10 mouse cellular contexts compared by ENCODE assay signal in genomic region chr2:152810158-152810941, GRCm38 (mm10). TPM values are rescaled to one million over a fixed set of nuclear protein-coding genes. Genes with fewer than 3 reads are reported as not detected.
A peak's percentile ranks its signal among the peaks of the same experiment; 100 is the strongest.
DNase-seq lines count a peak whose midpoint lies in the region; ATAC-seq and TF ChIP-seq lines count a peak whose summit lies in the region.
"Had no signal": no experiment of that assay in that cellular context is flagged by ENCODE, and none has a peak within 500 bp of the region (broad histone marks: within the 10 kb centered on the region; RNA-seq: fewer than 3 reads in every experiment).

No protein-coding gene starts in this region.

- no peaks in the 10 kb centered on the region for H3K27me3 ChIP-seq in midbrain, embryonic 11.5 days (ENCODE audit: control insufficient read depth, insufficient read depth, low read length)
- H3K27me3 ChIP-seq in midbrain, postnatal 0 days (ENCODE audit: insufficient read depth, low read length) = no peaks in the 10 kb centered on the region

- TF ChIP-seq CTCF in midbrain, postnatal 0 days (IDR thresholded peaks at IDR 0.05) = no peak
- TF ChIP-seq CTCF in olfactory bulb, adult 2 months (IDR thresholded peaks at IDR 0.05; ENCODE audit: insufficient read depth, low read depth, low read length) = no peak

- H3K4me1 ChIP-seq in midbrain, embryonic 11.5 days (ENCODE audit: control insufficient read depth, insufficient read depth, low read length) = peaks cover 6% of the 10 kb centered on the region; the same call in 1 of the 2 replicates
- H3K4me1 ChIP-seq in midbrain, postnatal 0 days (ENCODE audit: insufficient read depth, low read length) = no peaks in the 10 kb centered on the region
- peaks cover 7% of the 10 kb centered on the region for H3K4me1 ChIP-seq in olfactory bulb, adult 2 months (ENCODE audit: control insufficient read depth, insufficient read depth, low read length)

- no peak overlapping the region for H3K27ac ChIP-seq in midbrain, embryonic 11.5 days (ENCODE audit: low read depth, low read length)
- no peak overlapping the region for H3K27ac ChIP-seq in midbrain, postnatal 0 days (ENCODE audit: low read depth, low read length)
- H3K27ac ChIP-seq in olfactory bulb, adult 2 months (ENCODE audit: insufficient read depth, low read depth, low read length) = peak overlapping the region; percentile 33; the same call in 1 of the 2 replicates
- H3K27ac ChIP-seq: hindbrain, postnatal 0 days had no signal

- WGBS in midbrain, embryonic 11.5 days = 84% methylated on average over 5 of the region's 5 CpGs
- WGBS in midbrain, postnatal 0 days = 87% methylated on average over 5 of the region's 5 CpGs
- WGBS in olfactory bulb, adult 2 months = 73% methylated on average over 5 of the region's 5 CpGs

- no peak overlapping the region for H3K9ac ChIP-seq in midbrain, embryonic 11.5 days (ENCODE audit: low read length)
- no peak overlapping the region for H3K9ac ChIP-seq in midbrain, postnatal 0 days (replicated peaks; ENCODE audit: low read length, poor library complexity, severe bottlenecking)

- no peak for TF ChIP-seq POLR2A in olfactory bulb, adult 2 months (IDR thresholded peaks at IDR 0.05; ENCODE audit: insufficient read depth, low read depth, low read length)

- H3K9me3 ChIP-seq in midbrain, embryonic 11.5 days (ENCODE audit: control insufficient read depth, low read length) = no peaks in the 10 kb centered on the region
- H3K9me3 ChIP-seq in midbrain, postnatal 0 days (ENCODE audit: low read length) = no peaks in the 10 kb centered on the region

- DNase-seq in midbrain, embryonic 11.5 days (ENCODE audit: low spot score, missing footprints) = peak; percentile 60
- DNase-seq in midbrain, postnatal 0 days (ENCODE audit: low spot score) = no peak
- DNase-seq in T-cell, adult 2 months (ENCODE audit: low spot score) = peak; percentile 16
- peak; percentile 63 for DNase-seq in induced T-regulatory cell, adult 2 months (ENCODE audit: low read depth)
- DNase-seq in ovary, postnatal 36 days (ENCODE audit: low spot score) = no peak
- DNase-seq in ovary, adult 18-20 months (ENCODE audit: low spot score) = no peak
- DNase-seq: adrenal gland, postnatal 25 days; lung, adult 18-20 months had no signal

- H3K4me3 ChIP-seq in midbrain, embryonic 11.5 days (ENCODE audit: low read depth, low read length) = no peak overlapping the region
- H3K4me3 ChIP-seq in midbrain, postnatal 0 days (ENCODE audit: low read depth, low read length) = no peak overlapping the region
- H3K4me3 ChIP-seq in olfactory bulb, adult 2 months (ENCODE audit: insufficient read depth, low read depth, low read length) = no peak overlapping the region

- no peak for ATAC-seq in midbrain, embryonic 11.5 days (ENCODE audit: low FRiP score)
- no peak for ATAC-seq in midbrain, postnatal 0 days (ENCODE audit: low FRiP score)
- ATAC-seq: hindbrain, postnatal 0 days had no signal

- no peaks in the 10 kb centered on the region; the same call in 1 of the 2 replicates for H3K36me3 ChIP-seq in midbrain, embryonic 11.5 days (ENCODE audit: control insufficient read depth, insufficient read depth, low read length)
- H3K36me3 ChIP-seq in midbrain, postnatal 0 days (ENCODE audit: insufficient read depth, low read length) = no peaks in the 10 kb centered on the region

- no peak overlapping the region for H3K4me2 ChIP-seq in midbrain, embryonic 11.5 days
- no peak overlapping the region for H3K4me2 ChIP-seq in midbrain, postnatal 0 days (ENCODE audit: low read depth, low read length, poor library complexity, severe bottlenecking)

RNA-seq across cellular contexts. Expression of gene Bcl2l1, which starts 21.2 kb away (rescaled TPM):
- polyA plus RNA-seq in midbrain, embryonic 11.5 days (2014; fragmentation: Nextera tagmentation; extraction: Ambion mirVana) = 120 and 125 TPM in 2 replicates
- 124 and 133 TPM in 2 replicates for total RNA-seq in midbrain, postnatal 0 days (2014; rRNA removed)
- polyA plus RNA-seq in midbrain, postnatal 0 days (2015; fragmentation: Nextera tagmentation; extraction: Ambion mirVana) = 150 and 158 TPM in 2 replicates
- 296 and 622 TPM in 2 replicates for polyA plus RNA-seq in olfactory bulb, adult 2 months (2012; ENCODE audit: insufficient read depth, insufficient read length, low replicate concordance, missing spikeins)

RNA-seq across cellular contexts. Expression of gene Tpx2, which starts 37.4 kb away (rescaled TPM):
- polyA plus RNA-seq in midbrain, embryonic 11.5 days (2014; fragmentation: Nextera tagmentation; extraction: Ambion mirVana) = 166 and 187 TPM in 2 replicates
- total RNA-seq in midbrain, postnatal 0 days (2014; rRNA removed) = 4.2 and 4.7 TPM in 2 replicates
- polyA plus RNA-seq in midbrain, postnatal 0 days (2015; fragmentation: Nextera tagmentation; extraction: Ambion mirVana) = 4.6 and 4.8 TPM in 2 replicates
- polyA plus RNA-seq in olfactory bulb, adult 2 months (2012; ENCODE audit: insufficient read depth, insufficient read length, low replicate concordance, missing spikeins) = 120 TPM in 1 of 2 replicates, not detected in the other

RNA-seq across cellular contexts. Expression of gene Cox4i2, which starts 56.4 kb away (rescaled TPM):
- 2.8 and 3.7 TPM in 2 replicates for polyA plus RNA-seq in midbrain, embryonic 11.5 days (2014; fragmentation: Nextera tagmentation; extraction: Ambion mirVana)
- total RNA-seq in midbrain, postnatal 0 days (2014; rRNA removed) = 2.0 and 6.8 TPM in 2 replicates
- polyA plus RNA-seq in midbrain, postnatal 0 days (2015; fragmentation: Nextera tagmentation; extraction: Ambion mirVana) = 3.3 and 4.5 TPM in 2 replicates
- polyA plus RNA-seq in olfactory bulb, adult 2 months (2012; ENCODE audit: insufficient read depth, insufficient read length, low replicate concordance, missing spikeins) = not detected in 2 replicates

Comparison
In these comparisons a context has a peak if more than half of its experiments do, and no peak if none do; other contexts are left out.
1. DNase-seq: peak in midbrain, embryonic 11.5 days (single experiment), T-cell, adult 2 months (single experiment) and induced T-regulatory cell, adult 2 months (single experiment); none in midbrain, postnatal 0 days (single experiment), ovary, postnatal 36 days (single experiment) and ovary, adult 18-20 months (single experiment).